Mouse (Mus musculus) limb, embryonic 10.5 days (tissue): ENCODE results near the gene Etd. TPM values are rescaled to one million over a fixed set of nuclear protein-coding genes. Genes with fewer than 3 reads are reported as not detected.
"Not testable (repeated sequence)": the region's sequence is repeated elsewhere in the genome, so short reads cannot be mapped to it uniquely, and the experiment has no call there.

Experiments
- DNase-seq: peaks from one replicate; pipeline ENCODE4 v3.0.0-alpha.2; 2017; ENCODE audit warnings: low spot score
- H3K27ac ChIP-seq: fragments of 300-500 bp; sonication (generic); 2 replicates; pipeline ENCODE4 v1.5.1; 2016; ENCODE audit warnings: mild to moderate bottlenecking
- H3K27me3 ChIP-seq: fragments of 300-500 bp; sonication (generic); 2 replicates; pipeline ENCODE4 v1.6.1; 2016; ENCODE audit warnings: low read depth, mild to moderate bottlenecking; ENCODE audit not compliant: poor library complexity, severe bottlenecking
- H3K36me3 ChIP-seq: fragments of 300-500 bp; sonication (generic); 2 replicates; pipeline ENCODE4 v1.6.1; 2016; ENCODE audit warnings: mild to moderate bottlenecking, moderate library complexity
- H3K4me1 ChIP-seq: fragments of 300-500 bp; sonication (generic); 2 replicates; pipeline ENCODE4 v1.6.1; 2016
- H3K4me3 ChIP-seq: fragments of 300-500 bp; sonication (generic); 2 replicates; pipeline ENCODE4 v1.5.1; 2016; ENCODE audit warnings: mild to moderate bottlenecking, moderate library complexity
- H3K9me3 ChIP-seq: fragments of 300-500 bp; sonication (generic); replicated peaks from 2 replicates; pipeline ENCODE4 v1.6.1; 2016; ENCODE audit warnings: mild to moderate bottlenecking
- WGBS: fragments of 180-500 bp; shearing (Covaris S2); methylation state at CpG from one replicate; pipeline ENCODE4 v1.1.7; 2016; 5-methylcytosine and 5-hydroxymethylcytosine counted together
- polyA plus RNA-seq: library from polyadenylated mRNA; unstranded; fragments of >200 nt; fragmentation: Nextera tagmentation; extraction: Ambion mirVana; gene quantifications from 2 replicates; pipeline ENCODE4 v1.2.1, GENCODE M21; 2016

Gene Etd
- not detected in 2 replicates for polyA plus RNA-seq

DNA sequence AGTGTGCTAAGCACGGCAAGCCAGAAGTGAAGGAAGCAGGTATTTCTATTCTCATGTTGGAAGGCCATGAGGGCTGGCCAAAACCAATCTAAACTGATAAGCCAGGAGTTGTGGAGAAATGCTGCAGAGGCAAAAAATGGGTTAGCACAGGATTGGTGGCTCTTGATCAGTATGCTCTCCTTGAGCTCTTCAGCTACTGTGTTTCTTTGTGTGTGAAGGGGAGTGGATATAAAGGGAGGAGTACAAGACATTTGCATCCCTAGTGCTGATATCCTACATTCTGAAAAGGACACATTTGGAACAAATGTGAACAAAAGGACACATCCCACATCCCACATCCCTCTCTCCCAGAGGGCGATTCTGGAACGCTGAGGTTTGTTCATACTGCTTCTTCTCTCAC lies at the start of gene Etd:
Etd (plus strand) TSS at position 301 of the 400 bp plus-strand sequence.
- H3K36me3 ChIP-seq, result no peaks in the 10 kb centered on the region
- no peaks in the 10 kb centered on the region for H3K27me3 ChIP-seq
- no peaks in the 10 kb centered on the region for H3K4me1 ChIP-seq
- WGBS, result 90% methylated on average over 3 of the region's 3 CpGs
- H3K4me3 ChIP-seq, result no peak within 1 kb of the TSS
- H3K27ac ChIP-seq, result no peak within 1 kb of the TSS
- no peak for DNase-seq
- no peaks in the 10 kb centered on the region for H3K9me3 ChIP-seq

DNA sequence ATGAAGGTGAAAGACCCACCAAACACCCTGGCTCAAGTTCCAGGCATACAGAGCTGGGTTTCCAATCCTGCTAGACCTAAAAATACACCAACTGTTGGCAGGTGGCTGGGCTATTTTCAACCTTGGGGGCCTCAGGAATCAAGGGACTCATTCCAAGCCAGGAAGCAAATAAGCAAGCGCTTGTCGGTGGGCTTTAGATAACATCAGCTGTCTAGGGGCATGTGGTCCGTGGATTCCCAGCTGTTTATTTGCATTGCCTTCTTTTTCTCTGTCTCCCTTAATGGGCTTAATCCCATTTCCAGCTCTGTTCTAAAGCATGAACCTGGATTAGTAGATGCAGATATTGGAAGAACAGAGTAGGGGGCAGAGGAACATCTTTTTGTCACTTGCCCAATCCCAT lies 48.4 kb upstream of the Etd start:
- no peak for DNase-seq
- Histone ChIP-seq H3K36me3 (no peaks in the 10 kb centered on the region), H3K9me3 (no peaks in the 10 kb centered on the region), H3K27ac (no peak overlapping the region), H3K4me3 (no peak overlapping the region), H3K4me1 (no peaks in the 10 kb centered on the region), H3K27me3 (0 out of 2 replicates have a peak, but pooled peaks cover 3% of the 10 kb centered on the region)
- 74% methylated on average over 3 of the region's 3 CpGs for WGBS

DNA sequence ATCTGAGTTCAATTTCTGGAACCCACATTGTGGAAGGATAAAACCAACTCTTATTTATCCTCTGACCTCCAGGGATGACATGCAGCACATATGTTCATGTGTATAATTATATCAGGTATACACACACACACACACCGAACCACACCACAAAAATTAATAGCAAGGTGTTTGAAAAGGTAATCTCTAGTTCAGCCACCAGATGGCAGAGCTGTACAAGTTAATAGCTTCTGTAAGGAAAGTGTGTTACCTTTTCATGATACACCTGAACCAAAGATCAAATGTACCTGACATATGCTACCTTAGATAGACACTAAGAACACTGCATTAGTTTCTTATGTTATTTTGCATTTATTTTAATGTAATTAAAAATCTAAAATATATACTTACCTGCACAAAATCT lies 1.8 kb upstream of the Etd start:
- Histone ChIP-seq H3K27ac (no peak overlapping the region), H3K27me3 (no peaks in the 10 kb centered on the region), H3K4me3 (no peak overlapping the region), H3K36me3 (no peaks in the 10 kb centered on the region), H3K9me3 (no peaks in the 10 kb centered on the region), H3K4me1 (no peaks in the 10 kb centered on the region)
- 68% methylated on average over 1 of the region's 1 CpGs for WGBS
- DNase-seq, result no peak

DNA sequence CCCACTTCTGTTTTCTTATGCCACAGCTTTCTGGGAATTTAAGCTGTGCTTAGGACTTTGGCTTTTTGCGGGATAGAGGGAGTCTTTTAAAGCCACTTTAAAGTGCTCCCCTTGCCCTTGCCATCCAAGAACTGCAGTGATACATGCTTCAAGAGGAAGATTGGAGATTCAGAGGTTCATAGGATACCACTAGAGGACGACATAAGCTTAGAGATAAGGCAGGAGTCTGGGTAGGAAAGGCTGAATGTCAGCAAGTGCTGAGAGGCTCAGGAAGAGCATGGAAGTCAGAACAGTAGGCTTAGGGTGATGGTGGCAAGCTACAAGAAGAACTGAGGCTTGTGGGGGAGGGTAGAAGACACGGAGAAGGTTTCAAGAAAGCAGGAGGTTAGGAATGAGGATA lies 24.9 kb downstream of the Etd start:
- 0 out of 2 replicates have a peak, but pooled peaks cover 11% of the 10 kb centered on the region for H3K27me3 ChIP-seq
- DNase-seq, result no peak
- no peaks in the 10 kb centered on the region for H3K4me1 ChIP-seq
- H3K27ac ChIP-seq, result no peak overlapping the region
- no peak overlapping the region for H3K4me3 ChIP-seq
- WGBS, result 41% methylated on average over 3 of the region's 3 CpGs
- no peaks in the 10 kb centered on the region for H3K9me3 ChIP-seq
- H3K36me3 ChIP-seq, result no peaks in the 10 kb centered on the region

DNA sequence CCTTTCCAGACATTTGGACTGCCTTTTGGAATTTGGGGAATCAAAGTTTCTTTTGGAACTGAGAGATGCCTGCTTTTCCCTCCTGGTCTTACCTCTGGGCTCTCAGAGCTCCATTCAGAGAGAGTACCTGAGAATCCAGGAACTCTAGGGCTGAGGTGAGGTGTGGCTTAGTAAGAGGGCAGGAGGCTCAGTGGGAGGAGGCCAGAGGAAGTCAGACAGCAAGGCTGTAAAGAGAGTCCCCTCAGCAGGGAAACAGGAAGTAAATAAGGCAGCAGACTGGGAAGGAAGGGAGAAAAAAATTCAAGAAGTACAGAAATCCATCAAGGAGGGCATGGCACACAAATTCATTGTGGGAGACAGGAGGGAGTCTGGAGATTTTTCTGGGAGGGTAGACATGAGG lies 29.5 kb downstream of the Etd start:
- peaks cover 16% of the 10 kb centered on the region for H3K27me3 ChIP-seq
- H3K4me3 ChIP-seq, result not testable (repeated sequence)

More for the DNA sequence above, 29.5 kb downstream of the Etd start:
- not testable (repeated sequence) for H3K27ac ChIP-seq, H3K36me3 ChIP-seq, H3K4me1 ChIP-seq, DNase-seq, H3K9me3 ChIP-seq

Other genes starting within 250 kb of the Etd start
- gene Plac1, start 194.8 kb upstream of the Etd start, polyA plus RNA-seq, result 7.7 and 10.2 TPM in 2 replicates
- 6.8 and 10.3 TPM in 2 replicates for gene Fam122b, start 165.1 kb upstream of the Etd start, polyA plus RNA-seq
- gene Fam122c, start 161.5 kb upstream of the Etd start, polyA plus RNA-seq, result not detected in 2 replicates
- gene Mospd1, start 64.4 kb upstream of the Etd start, polyA plus RNA-seq, result 29.6 and 35.1 TPM in 2 replicates
- gene Rtl8c, start 173.1 kb downstream of the Etd start, polyA plus RNA-seq, result 15.5 and 16.7 TPM in 2 replicates
- gene Gm14597, start 174.1 kb downstream of the Etd start, polyA plus RNA-seq, result not detected in 2 replicates
- gene Rtl8a, start 208.8 kb downstream of the Etd start, polyA plus RNA-seq, result 35.4 and 44.4 TPM in 2 replicates
- gene Rtl8b, start 235.5 kb downstream of the Etd start, polyA plus RNA-seq, result 42.8 and 44.0 TPM in 2 replicates